Comparison of ENCODE assay signal across 7 mouse cellular contexts in the genomic region with DNA sequence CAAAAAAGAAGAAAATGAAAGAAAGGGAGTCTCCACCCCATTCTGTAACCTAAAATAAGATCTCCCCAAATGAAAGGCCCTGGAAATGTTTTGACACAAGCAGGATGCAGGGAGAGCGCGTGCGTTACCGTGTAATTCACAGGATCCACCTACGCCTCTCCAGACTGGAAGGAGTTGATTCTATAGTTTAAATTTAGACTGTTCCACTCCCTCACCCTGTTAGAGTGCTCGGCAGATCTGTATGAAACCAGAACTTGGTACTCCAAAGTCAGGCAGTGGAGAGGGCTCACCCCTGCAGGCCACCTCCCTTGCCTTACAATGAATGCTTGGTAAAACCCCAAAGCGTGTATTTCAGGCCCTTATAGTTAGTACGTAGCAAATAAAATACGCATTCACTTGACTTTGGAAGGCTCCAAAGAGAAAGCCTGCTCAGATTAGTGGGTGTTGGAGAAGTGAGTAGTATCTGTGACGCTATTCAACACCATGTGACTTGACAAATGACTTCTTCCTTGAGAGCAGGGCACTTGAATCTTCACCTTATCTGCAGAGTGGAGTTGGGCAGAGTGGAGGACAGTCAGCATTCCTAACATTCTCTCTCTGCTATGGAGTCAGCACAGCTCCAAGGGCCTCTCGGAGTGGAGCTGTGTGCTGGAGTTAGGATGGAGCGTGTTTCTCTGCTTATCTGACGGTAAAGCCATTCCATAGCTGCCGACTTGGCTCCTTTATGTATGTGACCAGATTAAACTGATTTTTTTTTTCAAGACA. TPM values are rescaled to one million over a fixed set of nuclear protein-coding genes. Genes with fewer than 3 reads are reported as not detected.
A peak's percentile ranks its signal among the peaks of the same experiment; 100 is the strongest.
DNase-seq lines count a peak whose midpoint lies in the region; ATAC-seq lines count a peak whose summit lies in the region.

No protein-coding gene starts in this region.

- WGBS in embryonic facial prominence, embryonic 15.5 days = 62% methylated on average over 14 of the region's 14 CpGs
- 21% methylated on average over 14 of the region's 14 CpGs for WGBS in heart, embryonic 15.5 days
- 74% methylated on average over 14 of the region's 14 CpGs for WGBS in neural tube, embryonic 15.5 days

- no peaks in the 10 kb centered on the region for H3K27me3 ChIP-seq in embryonic facial prominence, embryonic 15.5 days
- H3K27me3 ChIP-seq in heart, embryonic 15.5 days = no peaks in the 10 kb centered on the region
- H3K27me3 ChIP-seq in neural tube, embryonic 15.5 days (replicated peaks) = no peaks in the 10 kb centered on the region

- intact Hi-C loops in left cerebral cortex, postnatal 4 days (cut with DNase I) = no loop called here

- ATAC-seq in embryonic facial prominence, embryonic 15.5 days (ENCODE audit: insufficient number of reproducible peaks, low FRiP score, low TSS enrichment, low read depth) = no peak
- peak; percentile 80 for ATAC-seq in heart, embryonic 15.5 days (replicated peaks; ENCODE audit: insufficient number of reproducible peaks, insufficient read depth, low FRiP score, low read depth)
- no peak for ATAC-seq in neural tube, embryonic 15.5 days (ENCODE audit: low FRiP score)
- ATAC-seq in megakaryocyte, adult 5-6 weeks (ENCODE audit: poor library complexity, severe bottlenecking) = no peak

- no peaks in the 10 kb centered on the region for H3K9me3 ChIP-seq in embryonic facial prominence, embryonic 15.5 days (replicated peaks)
- no peaks in the 10 kb centered on the region for H3K9me3 ChIP-seq in heart, embryonic 15.5 days (replicated peaks)
- H3K9me3 ChIP-seq in neural tube, embryonic 15.5 days (replicated peaks) = no peaks in the 10 kb centered on the region

- H3K36me3 ChIP-seq in embryonic facial prominence, embryonic 15.5 days = peaks cover 39% of the 10 kb centered on the region
- peaks cover 39% of the 10 kb centered on the region for H3K36me3 ChIP-seq in heart, embryonic 15.5 days
- H3K36me3 ChIP-seq in neural tube, embryonic 15.5 days = peaks cover 29% of the 10 kb centered on the region

- peak overlapping the region; percentile 66 for H3K27ac ChIP-seq in embryonic facial prominence, embryonic 15.5 days (replicated peaks)
- H3K27ac ChIP-seq in heart, embryonic 15.5 days = peak overlapping the region; percentile 100
- H3K27ac ChIP-seq in neural tube, embryonic 15.5 days (replicated peaks) = peak overlapping the region; percentile 51

- peaks cover 64% of the 10 kb centered on the region for H3K4me1 ChIP-seq in embryonic facial prominence, embryonic 15.5 days
- H3K4me1 ChIP-seq in heart, embryonic 15.5 days (replicated peaks) = peaks cover 95% of the 10 kb centered on the region
- H3K4me1 ChIP-seq in neural tube, embryonic 15.5 days = peaks cover 57% of the 10 kb centered on the region

- 0 out of 2 replicates have a peak overlapping the region, but pooled peaks have one; percentile 4 for H3K4me2 ChIP-seq in embryonic facial prominence, embryonic 15.5 days (replicated peaks)
- peak overlapping the region; percentile 91 for H3K4me2 ChIP-seq in heart, embryonic 15.5 days
- H3K4me2 ChIP-seq in neural tube, embryonic 15.5 days = peak overlapping the region; percentile 5; the same call in 1 of the 2 replicates

- H3K4me3 ChIP-seq in embryonic facial prominence, embryonic 15.5 days (replicated peaks) = no peak overlapping the region
- peak overlapping the region; percentile 17 for H3K4me3 ChIP-seq in heart, embryonic 15.5 days
- H3K4me3 ChIP-seq in neural tube, embryonic 15.5 days (replicated peaks) = no peak overlapping the region

- H3K9ac ChIP-seq in embryonic facial prominence, embryonic 15.5 days = no peak overlapping the region
- peak overlapping the region; percentile 31 for H3K9ac ChIP-seq in heart, embryonic 15.5 days
- H3K9ac ChIP-seq in neural tube, embryonic 15.5 days (replicated peaks) = no peak overlapping the region; the same call in 1 of the 2 replicates

- peak; percentile 76 for DNase-seq in left cerebral cortex, adult 11 months (ENCODE audit: low spot score)
- no peak for DNase-seq in left cerebral cortex, postnatal 4 days
- no peak for DNase-seq in thymus, adult 18-20 months

RNA-seq across cellular contexts. Expression of a gene that starts 8.4 kb away (rescaled TPM):
- total RNA-seq in left cerebral cortex, postnatal 4 days (2021) = 100 to 1,000 TPM; 205 to 223 TPM
- 116 and 123 TPM in 2 replicates for polyA plus RNA-seq in embryonic facial prominence, embryonic 15.5 days (2015; fragmentation: Nextera tagmentation; extraction: Ambion mirVana)
- polyA plus RNA-seq in heart, embryonic 15.5 days (2015; fragmentation: Nextera tagmentation; extraction: Ambion mirVana) = 270 and 271 TPM in 2 replicates
- polyA plus RNA-seq in neural tube, embryonic 15.5 days (2015; fragmentation: Nextera tagmentation; extraction: Ambion mirVana) = 77.2 and 88.7 TPM in 2 replicates
- total RNA-seq in megakaryocyte, adult 5-6 weeks (2015) = 67.9 and 69.6 TPM in 2 replicates
- total RNA-seq in megakaryocyte, adult 5-6 weeks (2017) = 120 and 132 TPM in 2 replicates

Comparison
In these comparisons a context has a peak if more than half of its experiments do, and no peak if none do; other contexts are left out.
1. H3K4me2 ChIP-seq: peak in every context shown above with its lines; median percentile 91 in heart, embryonic 15.5 days; 5 in neural tube, embryonic 15.5 days; 4 in embryonic facial prominence, embryonic 15.5 days.